Mouse (Mus musculus) forebrain, embryonic 11.5 days (tissue): ENCODE measurements around the gene Upf2. TPM values are rescaled to one million over a fixed set of nuclear protein-coding genes. Genes with fewer than 3 reads are reported as not detected.
A peak's percentile ranks its signal among the peaks of the same experiment; 100 is the strongest.
"Not testable (repeated sequence)": the region's sequence is repeated elsewhere in the genome, so short reads cannot be mapped to it uniquely, and the experiment has no call there.

ENCODE experiments used
- ATAC-seq: fragments of 200-750 bp; cut with Nextera tagmentation; replicated peaks from 2 replicates; pipeline ENCODE4 v1.8.0; 2017; ENCODE audit warnings: moderate TSS enrichment; ENCODE audit not compliant: low FRiP score
- DNase-seq: peaks from one replicate; pipeline ENCODE4 v3.0.0-alpha.2; 2017; ENCODE audit warnings: low spot score
- H3K27ac ChIP-seq: fragments of 300-500 bp; sonication (generic); 2 replicates; pipeline ENCODE4 v1.5.1; 2014; ENCODE audit warnings: low read depth, low read length
- H3K27me3 ChIP-seq: fragments of 300-500 bp; sonication (generic); 2 replicates; pipeline ENCODE4 v1.6.1; 2014; ENCODE audit warnings: mild to moderate bottlenecking, low read length, mixed read lengths; ENCODE audit not compliant: control insufficient read depth, insufficient read depth
- H3K36me3 ChIP-seq: fragments of 300-500 bp; sonication (generic); 2 replicates; pipeline ENCODE4 v1.6.1; 2014; ENCODE audit warnings: mild to moderate bottlenecking, low read length, moderate library complexity, mixed read lengths; ENCODE audit not compliant: control insufficient read depth, insufficient read depth
- H3K4me1 ChIP-seq: fragments of 300-500 bp; sonication (generic); replicated peaks from 2 replicates; pipeline ENCODE4 v1.6.1; 2014; ENCODE audit warnings: low read length, mixed read lengths; ENCODE audit not compliant: control insufficient read depth, insufficient read depth
- H3K4me2 ChIP-seq: fragments of 300-500 bp; sonication (generic); 2 replicates; pipeline ENCODE4 v1.6.1; 2014; ENCODE audit warnings: low read depth, mild to moderate bottlenecking, low read length, moderate library complexity, mixed read lengths; ENCODE audit not compliant: severe bottlenecking
- H3K4me3 ChIP-seq: fragments of 300-500 bp; sonication (generic); 2 replicates; pipeline ENCODE4 v1.5.1; 2014; ENCODE audit warnings: low read depth, low read length
- H3K9ac ChIP-seq: fragments of 300-500 bp; sonication (generic); 2 replicates; pipeline ENCODE4 v1.6.1; 2014; ENCODE audit warnings: low read length
- H3K9me3 ChIP-seq: fragments of 300-500 bp; sonication (generic); 2 replicates; pipeline ENCODE4 v1.6.1; 2016; ENCODE audit warnings: low read length, mixed read lengths; ENCODE audit not compliant: control insufficient read depth
- WGBS: fragments of 180-500 bp; shearing (Covaris S2); extraction: QIAGEN DNeasy Blood & Tissue Kit; methylation state at CpG from one replicate; pipeline ENCODE4 v1.1.7; 2014; 5-methylcytosine and 5-hydroxymethylcytosine counted together
- polyA plus RNA-seq: library from polyadenylated mRNA; unstranded; fragments of >200 nt; fragmentation: Nextera tagmentation; extraction: Ambion mirVana; gene quantifications from 2 replicates; pipeline ENCODE4 v1.2.1, GENCODE M21; 2014

The Upf2 gene
- polyA plus RNA-seq, 1 experiment from 2014 or later: 14.2 TPM

GRCm38 (mm10) chr2:5942416-5943032, 8.7 kb upstream of the Upf2 start, which contains the start of gene Dhtkd1:
Gene Dhtkd1 (minus strand): TSS chr2:5942792.
- Histone ChIP-seq H3K9me3 (no peaks in the 10 kb centered on the region), H3K27me3 (no peaks in the 10 kb centered on the region), H3K9ac (peak within 1 kb of the TSS; percentile 66), H3K4me1 (no peaks in the 10 kb centered on the region), H3K4me3 (peak within 1 kb of the TSS; percentile 52), H3K27ac (no peak within 1 kb of the TSS), H3K4me2 (peak within 1 kb of the TSS; percentile 85), H3K36me3 (no peaks in the 10 kb centered on the region)
- peak; percentile 97 for ATAC-seq
- peak; percentile 82 for DNase-seq
- WGBS: under 1% methylated on average over 36 of the region's 36 CpGs

- Histone ChIP-seq H3K4me1 (no peaks in the 10 kb centered on the region), H3K9ac (peak overlapping the region; percentile 66), H3K4me3 (peak overlapping the region; percentile 52), H3K9me3 (no peaks in the 10 kb centered on the region), H3K36me3 (no peaks in the 10 kb centered on the region), H3K4me2 (peak overlapping the region; percentile 85; the same call in 1 of the 2 replicates), H3K27ac (no peak overlapping the region), H3K27me3 (no peaks in the 10 kb centered on the region)
- ATAC-seq (no peak; the same call in 1 of the 2 replicates), DNase-seq (no peak)
- WGBS: 34% methylated on average over 4 of the region's 4 CpGs
Observed at GRCm38 (mm10) chr2:5943071-5943470, 8.2 kb upstream of the Upf2 start.

GRCm38 (mm10) chr2:5945629-5946028, 5.6 kb upstream of the Upf2 start:
- H3K27ac ChIP-seq: no peak overlapping the region
- no peaks in the 10 kb centered on the region for H3K27me3 ChIP-seq
- H3K4me3 ChIP-seq: no peak overlapping the region
- 91% methylated on average over 1 of the region's 1 CpGs for WGBS
- no peak for DNase-seq
- H3K36me3 ChIP-seq: no peaks in the 10 kb centered on the region
- H3K9me3 ChIP-seq: no peaks in the 10 kb centered on the region
- no peak overlapping the region for H3K9ac ChIP-seq
- no peak overlapping the region for H3K4me2 ChIP-seq
- no peaks in the 10 kb centered on the region for H3K4me1 ChIP-seq
- no peak for ATAC-seq

- H3K4me1 ChIP-seq: no peaks in the 10 kb centered on the region
- WGBS: 83% methylated on average over 3 of the region's 3 CpGs
- no peak overlapping the region for H3K4me2 ChIP-seq
- DNase-seq (no peak), ATAC-seq (no peak)
- no peak overlapping the region for H3K27ac ChIP-seq
- no peaks in the 10 kb centered on the region for H3K9me3 ChIP-seq
- no peaks in the 10 kb centered on the region for H3K36me3 ChIP-seq
- no peak overlapping the region for H3K9ac ChIP-seq
- no peak overlapping the region for H3K4me3 ChIP-seq
- H3K27me3 ChIP-seq: no peaks in the 10 kb centered on the region
Observed at GRCm38 (mm10) chr2:5946876-5947275, 4.4 kb upstream of the Upf2 start.

GRCm38 (mm10) chr2:5948964-5949363, 2.3 kb upstream of the Upf2 start:
- WGBS: 88% methylated on average over 2 of the region's 2 CpGs
- H3K9me3 ChIP-seq: no peaks in the 10 kb centered on the region

GRCm38 (mm10) chr2:5949821-5950220, 1.4 kb upstream of the Upf2 start:
- not testable (repeated sequence) for H3K4me1 ChIP-seq, H3K27ac ChIP-seq, H3K9me3 ChIP-seq, DNase-seq, ATAC-seq, H3K36me3 ChIP-seq, H3K27me3 ChIP-seq, H3K9ac ChIP-seq
- peak overlapping the region; percentile 96 for H3K4me3 ChIP-seq
- H3K4me2 ChIP-seq: peak overlapping the region; percentile 62
- WGBS: 90% methylated on average over 9 of the region's 9 CpGs

More at GRCm38 (mm10) chr2:5948964-5949363, 2.3 kb upstream of the Upf2 start:
- no peaks in the 10 kb centered on the region for H3K4me1 ChIP-seq
- no peak overlapping the region for H3K4me2 ChIP-seq
- DNase-seq (no peak), ATAC-seq (no peak)
- H3K4me3 ChIP-seq: no peak overlapping the region
- no peaks in the 10 kb centered on the region for H3K36me3 ChIP-seq
- no peak overlapping the region for H3K9ac ChIP-seq
- no peak overlapping the region for H3K27ac ChIP-seq
- no peaks in the 10 kb centered on the region for H3K27me3 ChIP-seq

- DNase-seq: no peak
- no peak for ATAC-seq
- Histone ChIP-seq H3K36me3 (no peaks in the 10 kb centered on the region), H3K4me1 (no peaks in the 10 kb centered on the region), H3K4me2 (peak overlapping the region; percentile 62), H3K9me3 (no peaks in the 10 kb centered on the region), H3K9ac (peak overlapping the region; percentile 88), H3K4me3 (peak overlapping the region; percentile 96), H3K27me3 (no peaks in the 10 kb centered on the region), H3K27ac (peak overlapping the region; percentile 19; the same call in 1 of the 2 replicates)
- 17% methylated on average over 6 of the region's 6 CpGs for WGBS
Observed at GRCm38 (mm10) chr2:5950305-5950704, 964 bp upstream of the Upf2 start.

- no peaks in the 10 kb centered on the region for H3K36me3 ChIP-seq
- ATAC-seq (no peak; the same call in 1 of the 2 replicates), DNase-seq (no peak)
- under 1% methylated on average over 46 of the region's 46 CpGs for WGBS
- H3K9me3 ChIP-seq: no peaks in the 10 kb centered on the region
- H3K9ac ChIP-seq: peak overlapping the region; percentile 88
- H3K27me3 ChIP-seq: no peaks in the 10 kb centered on the region
- H3K4me2 ChIP-seq: peak overlapping the region; percentile 78
- H3K4me1 ChIP-seq: no peaks in the 10 kb centered on the region
- peak overlapping the region; percentile 71 for H3K27ac ChIP-seq
- H3K4me3 ChIP-seq: peak overlapping the region; percentile 96
Observed at GRCm38 (mm10) chr2:5951621-5952211, 447 bp downstream of the Upf2 start.

GRCm38 (mm10) chr2:5957705-5958104, 6.4 kb downstream of the Upf2 start:
- no peak overlapping the region for H3K4me2 ChIP-seq
- DNase-seq: no peak
- no peaks in the 10 kb centered on the region for H3K9me3 ChIP-seq
- H3K27ac ChIP-seq: no peak overlapping the region
- no peak for ATAC-seq
- no peak overlapping the region for H3K9ac ChIP-seq
- H3K27me3 ChIP-seq: no peaks in the 10 kb centered on the region
- 93% methylated on average over 9 of the region's 9 CpGs for WGBS
- no peaks in the 10 kb centered on the region for H3K4me1 ChIP-seq
- peaks cover 8% of the 10 kb centered on the region for H3K36me3 ChIP-seq
- H3K4me3 ChIP-seq: no peak overlapping the region
